Mouse (Mus musculus): ENCODE measurements around the gene Tacc2.
A peak's percentile ranks its signal among the peaks of the same experiment; 100 is the strongest.

Tacc2 gene

GRCm38 (mm10) chr7:130692943-130693799, 115.9 kb downstream of the Tacc2 start:
- peak; percentile 61 for DNase-seq

- no peak for DNase-seq
Measured at GRCm38 (mm10) chr7:130693800-130694193, 116.6 kb downstream of the Tacc2 start.

- no peak for DNase-seq
Measured at GRCm38 (mm10) chr7:130695669-130696338, 118.6 kb downstream of the Tacc2 start.

- no peak for DNase-seq
Measured at GRCm38 (mm10) chr7:130696347-130697234, 119.4 kb downstream of the Tacc2 start.

GRCm38 (mm10) chr7:130698480-130698879, 121.2 kb downstream of the Tacc2 start:
- DNase-seq = peak; percentile 35

- DNase-seq = no peak
Measured at GRCm38 (mm10) chr7:130701336-130701735, 124.1 kb downstream of the Tacc2 start.

GRCm38 (mm10) chr7:130705230-130705629, 128.0 kb downstream of the Tacc2 start:
- DNase-seq = no peak

GRCm38 (mm10) chr7:130708940-130709339, 131.7 kb downstream of the Tacc2 start:
- DNase-seq = no peak

GRCm38 (mm10) chr7:130709372-130710274, 132.4 kb downstream of the Tacc2 start:
- no peak for DNase-seq

- DNase-seq = no peak
Measured at GRCm38 (mm10) chr7:130711851-130712250, 134.6 kb downstream of the Tacc2 start.

GRCm38 (mm10) chr7:130713319-130713718, 136.1 kb downstream of the Tacc2 start:
- no peak for DNase-seq

- DNase-seq = no peak
Measured at GRCm38 (mm10) chr7:130715467-130715866, 138.2 kb downstream of the Tacc2 start.

GRCm38 (mm10) chr7:130716341-130716740, 139.1 kb downstream of the Tacc2 start:
- no peak for DNase-seq

GRCm38 (mm10) chr7:130716989-130717388, 139.8 kb downstream of the Tacc2 start:
- no peak for DNase-seq

GRCm38 (mm10) chr7:130719931-130720598, 142.8 kb downstream of the Tacc2 start:
- DNase-seq = no peak

GRCm38 (mm10) chr7:130720646-130721335, 143.6 kb downstream of the Tacc2 start:
- no peak for DNase-seq

- DNase-seq = no peak
Measured at GRCm38 (mm10) chr7:130726185-130726584, 148.9 kb downstream of the Tacc2 start.

GRCm38 (mm10) chr7:130726724-130727422, 149.6 kb downstream of the Tacc2 start:
- DNase-seq = peak; percentile 17

GRCm38 (mm10) chr7:130727560-130727959, 150.3 kb downstream of the Tacc2 start:
- DNase-seq = no peak

GRCm38 (mm10) chr7:130731792-130732191, 154.6 kb downstream of the Tacc2 start:
- no peak for DNase-seq

Data from thymus, postnatal 14 days (tissue).